Mouse (Mus musculus) urinary bladder, postnatal 36 days (tissue): Measurements from ENCODE around the gene Pfn1.

Experiments used
- DNase-seq, 2 experiments: peaks; one replicate each; pipeline ENCODE4 v3.0.0; 2022; ENCODE audit warnings: low spot score in 2 of 2, mixed read lengths in 1 of 2

The Pfn1 gene

DNA sequence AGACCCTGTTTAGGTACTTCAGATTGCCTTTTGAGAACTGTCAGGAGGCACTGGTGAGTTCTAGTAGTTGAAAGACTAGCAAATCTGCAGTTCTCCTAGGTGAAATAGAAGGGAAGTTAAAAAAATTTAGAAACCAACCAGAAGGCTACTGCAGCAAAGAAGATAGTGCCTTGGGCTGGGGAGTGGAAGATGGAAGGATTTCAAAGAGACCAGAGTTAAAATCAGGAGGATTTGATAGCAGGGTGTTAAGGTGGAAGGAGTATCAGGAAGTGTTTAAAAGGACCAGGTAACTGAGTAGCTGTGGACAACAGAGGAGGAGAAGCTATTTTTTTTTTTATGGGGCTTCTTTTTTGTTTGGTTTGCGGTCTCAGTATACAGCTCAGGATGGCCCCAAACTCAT lies 16.7 kb downstream of the Pfn1 start:
- no peak for DNase-seq

DNA sequence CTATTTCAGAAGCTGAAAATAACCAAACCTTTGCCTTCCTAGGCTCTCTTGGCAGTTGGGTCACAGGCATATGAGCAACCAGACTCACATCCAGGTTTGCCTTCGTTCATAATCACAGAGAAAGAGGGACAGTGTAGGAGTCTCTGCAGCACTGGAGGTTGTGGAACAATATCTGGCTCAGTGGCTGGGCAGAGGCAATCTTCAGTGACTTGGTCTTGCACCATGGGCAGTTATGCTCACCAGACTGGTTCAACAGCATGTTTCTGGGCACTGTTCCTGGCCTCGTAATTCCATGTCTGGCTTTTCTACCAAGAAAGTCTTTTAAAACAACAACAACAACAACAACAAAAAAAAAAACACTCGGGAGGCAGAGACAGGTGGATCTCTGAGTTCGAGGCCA lies 18.8 kb downstream of the Pfn1 start:
- DNase-seq, result no peak

DNA sequence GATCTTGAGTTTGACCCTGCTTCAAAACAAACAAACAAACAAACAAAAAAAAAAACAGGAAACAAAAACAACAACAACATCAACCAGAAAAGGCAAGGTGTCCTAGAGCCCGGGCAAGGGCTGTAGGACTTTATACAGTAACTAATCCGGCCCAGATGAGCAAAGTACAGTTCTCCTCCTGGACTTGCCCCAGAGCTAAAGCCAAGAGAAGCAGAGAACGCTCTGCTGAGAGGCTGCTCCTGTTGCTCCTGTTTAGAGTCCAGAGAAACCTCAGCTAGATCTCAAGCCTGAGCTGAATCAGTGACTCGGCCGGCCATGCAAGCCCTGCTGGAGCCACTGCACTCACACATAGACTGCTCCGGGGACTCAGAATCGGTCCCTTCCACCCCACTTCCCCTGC lies 24.3 kb downstream of the Pfn1 start:
- DNase-seq, result no peak

DNA sequence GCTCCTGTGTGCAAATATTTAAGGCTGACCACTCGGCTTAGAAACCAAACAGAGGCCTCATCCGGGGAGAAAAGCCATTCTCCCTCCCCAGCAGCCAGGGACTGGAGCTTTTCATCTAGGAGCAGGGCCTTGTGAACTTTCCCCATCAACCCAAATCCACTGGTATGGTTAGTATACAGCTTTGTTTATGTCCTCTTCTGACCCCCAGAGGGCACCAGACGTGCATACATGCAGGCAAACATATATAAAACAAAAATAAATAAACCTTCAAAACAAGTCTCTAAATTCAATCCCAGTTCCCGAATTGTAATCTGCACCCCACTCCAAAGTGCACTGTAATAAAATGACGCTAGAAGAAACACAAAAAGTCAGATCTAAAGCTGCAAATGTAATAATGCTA lies 24.9 kb downstream of the Pfn1 start:
- DNase-seq, result no peak

DNA sequence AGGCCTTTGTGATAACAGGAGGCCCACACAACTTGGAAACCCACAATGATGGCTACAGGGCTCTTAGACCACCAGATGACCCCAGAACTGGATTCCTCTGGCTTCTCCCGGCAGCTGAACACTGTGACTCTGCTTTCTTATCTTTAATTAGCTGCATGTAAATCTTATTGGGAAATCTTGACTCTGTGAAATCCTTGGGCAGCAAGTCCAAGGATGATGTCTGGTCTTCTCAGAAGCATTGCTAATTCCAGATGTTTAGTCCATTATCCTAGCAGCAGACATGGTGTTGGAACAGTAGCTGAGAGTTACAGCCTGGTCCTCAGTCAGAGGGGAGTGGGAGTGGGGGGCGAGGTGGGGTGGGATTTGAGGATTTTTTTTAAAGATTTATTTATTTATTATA lies 26.0 kb downstream of the Pfn1 start:
- DNase-seq, result no peak

DNA sequence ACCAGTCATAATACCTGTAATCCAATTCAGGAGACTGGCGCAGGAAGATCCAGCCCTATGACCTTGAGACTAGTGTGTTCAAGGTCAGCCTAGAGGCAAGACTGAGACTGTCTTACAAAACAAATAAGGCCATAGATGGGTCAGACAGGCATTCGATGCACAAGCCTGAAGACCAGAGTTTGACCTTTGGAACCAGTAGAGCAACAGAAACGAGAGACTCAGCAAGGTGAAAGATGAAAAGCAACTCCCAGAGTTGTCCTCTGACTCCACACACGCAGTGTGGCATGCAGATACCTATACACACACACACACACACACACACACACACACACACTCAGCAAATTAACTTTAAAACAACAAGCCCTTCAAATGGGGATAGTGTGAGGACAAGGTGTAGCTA lies 27.6 kb downstream of the Pfn1 start:
- no peak for DNase-seq

DNA sequence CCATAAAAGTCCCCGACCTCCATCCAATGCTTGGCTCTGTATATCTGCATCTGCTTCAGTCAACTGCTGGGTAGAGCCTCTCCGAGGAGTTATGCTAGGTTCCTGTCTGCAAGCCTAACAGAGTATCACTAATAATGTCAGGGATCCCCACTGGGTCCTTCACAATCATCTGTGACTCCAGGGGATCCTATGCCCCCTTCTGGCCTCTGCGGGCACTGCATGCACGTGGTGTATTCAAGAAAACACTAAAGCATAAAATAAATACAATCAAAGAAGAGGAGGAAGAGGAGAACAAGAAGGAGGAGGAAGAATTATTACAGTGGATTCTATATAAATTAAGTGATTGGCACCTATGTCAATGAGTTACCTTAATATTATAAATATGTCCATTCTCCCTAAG lies 29.0 kb downstream of the Pfn1 start:
- DNase-seq, result no peak

DNA sequence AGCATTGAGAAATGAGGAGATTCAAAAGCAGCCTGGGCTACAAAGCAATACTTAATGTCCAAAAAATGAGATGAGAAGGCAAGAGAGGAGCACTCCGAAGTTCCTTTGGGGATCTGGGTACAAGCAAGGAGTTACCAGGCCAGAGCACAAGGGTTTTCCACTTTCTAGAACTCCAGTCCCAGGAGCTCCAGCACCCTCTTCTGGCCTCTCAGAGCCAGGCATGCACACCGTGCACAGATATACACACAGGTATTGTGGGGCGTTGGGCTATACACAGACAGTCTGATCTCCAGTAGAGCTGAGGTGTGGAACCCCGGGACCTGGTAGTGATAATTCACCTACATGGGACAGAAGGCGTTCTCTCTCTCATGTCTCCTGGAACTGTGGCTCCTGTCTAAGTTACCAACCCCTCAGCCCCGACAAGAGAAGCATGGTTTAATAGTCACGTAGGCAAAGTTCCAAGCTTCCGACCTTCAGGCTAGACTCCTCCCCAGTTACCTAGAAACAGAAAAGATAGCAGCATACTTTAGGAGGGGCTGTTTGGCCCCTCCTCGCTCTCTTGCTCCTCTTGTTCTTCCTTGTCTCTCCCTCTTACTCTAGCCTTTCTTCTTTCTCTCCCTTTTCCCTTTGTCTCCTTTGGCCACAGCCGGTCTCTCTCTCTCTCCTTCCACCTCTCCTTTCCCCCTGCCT lies 31.2 kb downstream of the Pfn1 start:
- no peak for DNase-seq

DNA sequence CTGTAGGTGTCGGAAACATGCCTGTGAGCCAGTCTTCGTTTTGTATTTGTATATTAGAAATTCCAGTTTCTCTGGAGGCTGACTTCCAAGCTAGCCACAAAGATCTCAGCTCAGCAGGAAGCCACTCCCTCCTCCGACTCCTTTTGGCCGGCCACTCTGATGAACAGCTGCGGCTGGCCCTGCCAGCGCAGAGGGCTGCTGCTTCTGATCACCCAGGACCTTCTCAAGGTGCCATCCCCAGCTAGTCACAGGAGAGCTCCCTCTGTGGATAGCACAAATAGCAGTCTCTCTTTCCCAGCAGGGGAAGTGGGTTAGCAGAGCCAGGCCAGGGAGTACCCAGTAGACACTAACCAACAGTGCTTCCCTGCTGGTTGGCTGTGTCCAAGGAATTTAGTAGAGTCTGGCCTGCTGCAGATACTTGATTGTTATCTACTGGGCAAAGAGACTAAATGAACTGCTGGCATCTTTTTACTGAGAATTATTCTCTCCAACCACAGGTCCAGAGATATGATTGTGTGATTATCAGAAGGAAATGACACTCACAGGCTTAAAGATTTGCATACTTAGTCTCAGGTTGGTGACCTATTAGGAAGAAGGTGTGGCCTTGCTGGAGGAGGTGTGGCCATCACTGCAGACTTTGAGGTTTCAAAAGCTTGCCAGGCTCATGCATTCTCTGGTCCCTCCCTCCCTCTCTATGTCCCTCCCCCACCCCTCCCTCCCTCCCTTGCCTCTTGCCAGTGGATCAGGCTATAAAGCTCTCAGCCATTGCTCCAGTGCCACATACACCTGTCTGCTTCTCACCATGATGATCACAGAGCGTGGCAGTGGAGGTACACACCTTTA lies 32.3 kb downstream of the Pfn1 start:
- no peak for DNase-seq

DNA sequence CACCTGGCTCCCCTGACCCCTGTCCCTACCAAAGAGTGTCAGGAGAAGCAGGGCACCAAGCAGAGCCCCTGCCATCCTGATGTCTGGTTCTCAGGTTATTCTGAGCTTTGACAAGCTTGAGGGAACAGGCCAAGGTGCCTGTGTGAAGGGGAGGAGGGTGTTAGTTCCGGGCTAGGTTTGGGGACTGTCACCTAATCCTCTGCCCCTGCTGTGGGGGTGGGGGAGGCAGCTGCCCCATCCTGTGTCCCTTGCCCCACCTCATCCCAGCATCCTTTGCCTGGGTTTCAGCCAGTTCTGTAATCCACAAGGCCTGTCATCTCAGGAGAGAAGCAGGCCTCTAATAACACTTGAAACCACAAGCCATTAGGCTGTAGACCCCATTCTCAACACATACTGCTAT lies 35.3 kb downstream of the Pfn1 start, which contains the start of gene Chrne:
TSS of gene Chrne (minus strand) at position 116 of the 400 bp plus-strand sequence.
- DNase-seq, result no peak

DNA sequence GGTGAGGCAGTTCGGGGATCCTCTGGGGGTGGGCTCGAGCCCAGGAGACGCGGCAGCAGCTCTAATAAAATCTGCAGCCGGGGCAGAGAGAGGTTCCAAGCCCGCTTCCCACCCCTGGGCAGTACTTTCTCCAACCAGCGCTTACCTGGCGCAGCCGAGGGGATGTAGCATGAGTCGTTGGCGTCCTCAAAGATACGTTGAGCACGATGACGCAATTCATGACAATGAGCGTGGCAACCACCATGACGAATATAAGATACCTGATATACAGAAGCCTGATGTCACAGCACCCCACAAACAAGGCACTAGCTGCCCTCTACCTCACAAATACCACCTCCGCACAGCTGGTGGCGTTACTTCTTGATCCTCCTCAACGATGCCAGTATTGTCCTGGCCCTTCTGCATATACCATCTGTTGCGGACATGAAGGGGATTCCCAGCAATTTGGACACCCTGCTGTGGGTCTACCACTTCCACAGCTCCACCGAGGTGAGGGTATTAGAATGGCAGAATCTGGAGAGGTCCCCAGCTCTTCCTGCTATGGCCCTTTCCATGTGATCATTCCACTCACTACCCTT lies 38.8 kb downstream of the Pfn1 start, which contains the start of gene 4930544D05Rik:
TSS of gene 4930544D05Rik (plus strand) at position 333 of the 578 bp plus-strand sequence.
- DNase-seq, result no peak

DNA sequence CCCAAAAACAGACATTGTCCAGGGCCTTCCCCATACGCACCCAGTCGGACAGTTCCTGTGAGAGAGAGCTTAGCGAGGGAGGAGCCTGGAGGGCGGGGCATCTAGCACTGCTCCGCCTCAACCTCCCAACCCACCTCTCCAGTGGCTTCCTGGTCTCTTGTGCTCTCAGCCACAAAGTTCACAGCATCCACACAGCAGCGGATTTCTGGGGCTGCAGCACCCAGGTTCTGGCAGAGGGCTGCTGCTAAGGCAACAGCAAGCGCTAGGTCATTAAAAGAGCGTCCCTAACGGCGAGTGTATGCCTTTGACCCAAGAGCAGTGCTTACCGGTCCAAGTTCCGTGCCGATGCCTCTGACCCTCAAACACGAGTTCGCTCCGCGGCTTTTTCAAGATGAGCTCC lies 39.4 kb downstream of the Pfn1 start:
- DNase-seq, result peak; percentile 61 to 81

DNA sequence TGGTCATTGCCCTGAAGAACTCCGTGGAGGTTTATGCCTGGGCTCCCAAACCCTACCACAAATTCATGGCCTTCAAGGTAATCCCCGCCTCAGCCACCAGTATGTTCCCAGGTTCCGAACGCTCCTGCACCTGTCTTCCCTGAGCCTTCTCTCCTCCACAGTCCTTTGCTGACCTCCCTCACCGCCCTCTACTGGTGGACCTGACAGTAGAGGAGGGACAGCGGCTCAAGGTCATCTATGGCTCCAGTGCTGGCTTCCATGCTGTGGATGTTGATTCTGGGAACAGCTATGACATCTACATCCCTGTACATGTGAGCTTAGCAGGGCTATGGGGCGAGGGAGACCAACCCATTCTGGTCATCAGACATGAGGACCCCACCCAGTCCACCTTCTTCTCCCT lies 41.9 kb downstream of the Pfn1 start:
- DNase-seq, result no peak

DNA sequence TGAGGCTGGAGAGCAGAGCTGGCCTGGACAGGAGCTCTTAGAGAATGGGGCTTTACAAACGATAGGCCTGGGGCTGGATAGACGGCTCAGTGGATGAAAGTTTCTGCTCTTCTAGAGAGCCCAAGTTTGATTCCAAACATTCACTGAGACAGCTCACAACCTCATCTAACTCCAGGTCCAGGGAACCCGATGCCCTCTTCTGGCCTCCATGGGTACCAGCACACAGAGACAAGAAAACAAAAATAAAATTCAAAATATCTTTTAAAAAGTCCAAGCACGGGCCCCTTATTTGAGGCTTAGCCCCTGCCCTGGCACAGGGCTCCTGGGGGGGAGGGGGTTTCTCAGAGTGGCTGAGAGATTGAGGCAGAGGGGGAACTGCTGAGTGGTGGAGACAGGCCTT lies 43.7 kb downstream of the Pfn1 start:
- no peak for DNase-seq

DNA sequence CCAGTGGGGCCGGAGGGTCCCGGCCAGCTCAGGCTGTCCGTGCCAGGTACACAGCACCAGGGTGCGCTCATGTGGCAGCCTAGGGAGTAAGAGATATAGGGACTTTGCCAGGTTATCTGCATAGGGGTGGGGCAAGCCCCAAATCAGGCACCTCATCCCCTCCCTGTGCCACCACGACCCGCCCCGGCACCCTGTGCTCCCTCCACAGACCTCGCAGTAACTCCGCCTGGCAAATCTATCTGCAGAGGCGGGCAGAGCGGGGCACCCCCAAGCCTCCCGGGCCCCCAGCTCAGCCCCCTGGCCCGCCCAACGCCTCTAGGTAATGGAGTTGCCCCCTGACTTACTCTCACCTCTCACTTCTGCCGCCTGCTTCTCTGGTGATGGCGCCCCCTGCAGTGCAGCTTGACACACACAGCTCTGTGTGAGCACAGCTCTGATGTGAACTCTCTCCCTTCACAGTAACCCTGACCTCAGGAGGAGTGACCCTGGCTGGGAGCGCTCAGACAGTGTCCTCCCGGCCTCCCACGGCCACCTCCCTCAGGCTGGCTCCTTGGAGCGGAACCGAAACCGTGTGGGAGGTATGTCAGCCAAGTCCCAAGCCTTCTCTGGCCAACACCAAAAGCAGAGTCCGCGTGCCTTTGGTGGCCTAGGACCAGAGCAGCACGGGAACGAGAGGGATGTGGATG lies 45.9 kb downstream of the Pfn1 start:
- DNase-seq, result no peak

DNA sequence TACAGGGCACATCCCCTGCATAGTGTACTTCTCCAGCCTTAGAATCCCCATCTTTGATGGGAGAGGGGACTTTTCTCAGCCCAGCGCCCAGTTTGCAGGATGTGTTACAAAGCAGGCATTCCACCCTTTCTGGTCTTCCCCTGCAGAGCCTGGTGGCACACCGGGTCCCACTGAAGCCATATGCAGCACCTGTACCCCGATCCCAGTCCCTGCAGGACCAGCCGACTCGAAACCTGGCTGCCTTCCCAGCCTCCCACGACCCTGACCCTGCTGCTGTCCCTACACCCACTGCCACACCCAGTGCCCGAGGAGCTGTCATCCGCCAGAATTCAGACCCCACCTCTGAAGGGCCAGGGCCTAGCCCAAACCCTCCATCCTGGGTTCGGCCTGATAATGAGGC lies 46.8 kb downstream of the Pfn1 start:
- no peak for DNase-seq

DNA sequence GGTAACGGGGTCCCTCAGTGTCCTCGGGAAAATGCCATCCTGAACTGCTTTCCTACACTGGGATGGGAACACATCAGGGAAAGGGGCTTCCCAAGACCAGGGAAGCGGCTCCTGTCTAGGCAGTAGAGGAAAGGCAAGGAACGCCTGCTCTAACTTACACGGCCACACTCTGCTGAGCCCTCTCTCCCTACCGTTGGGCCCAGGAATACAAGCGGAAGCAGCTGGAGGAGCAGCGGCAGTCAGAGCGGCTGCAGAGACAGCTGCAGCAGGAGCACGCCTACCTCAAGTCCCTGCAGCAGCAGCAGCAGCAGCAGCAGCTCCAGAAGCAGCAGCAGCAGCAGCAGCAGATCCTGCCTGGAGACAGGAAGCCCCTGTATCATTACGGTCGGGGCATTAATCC lies 47.7 kb downstream of the Pfn1 start:
- no peak for DNase-seq

DNA sequence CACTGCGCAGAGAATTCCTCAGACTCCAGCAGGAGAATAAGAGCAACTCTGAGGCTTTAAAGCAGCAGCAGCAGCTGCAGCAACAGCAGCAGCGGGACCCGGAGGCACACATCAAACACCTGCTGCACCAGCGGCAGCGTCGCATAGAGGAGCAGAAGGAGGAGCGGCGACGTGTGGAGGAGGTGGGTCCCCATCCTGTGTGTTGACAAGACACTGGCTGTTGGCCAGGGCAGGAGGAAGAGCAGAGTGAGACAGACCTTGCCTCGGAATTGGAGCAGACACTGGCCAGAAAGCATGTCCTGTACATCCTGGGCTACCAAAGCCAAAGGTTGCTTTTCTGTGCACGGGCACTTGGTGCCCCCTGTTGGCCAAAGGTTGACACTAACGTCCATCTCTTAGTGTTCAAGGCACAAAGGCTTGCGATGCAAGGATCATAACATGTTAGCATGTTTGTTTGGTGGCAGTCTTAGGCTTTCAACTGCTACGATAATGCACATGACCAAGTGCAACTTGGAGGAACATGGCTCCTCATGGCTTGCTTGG lies 49.3 kb downstream of the Pfn1 start:
- DNase-seq, result peak; percentile 75 to 77
